Mouse (Mus musculus): ENCODE results near the gene Slc35a5.

DNA sequence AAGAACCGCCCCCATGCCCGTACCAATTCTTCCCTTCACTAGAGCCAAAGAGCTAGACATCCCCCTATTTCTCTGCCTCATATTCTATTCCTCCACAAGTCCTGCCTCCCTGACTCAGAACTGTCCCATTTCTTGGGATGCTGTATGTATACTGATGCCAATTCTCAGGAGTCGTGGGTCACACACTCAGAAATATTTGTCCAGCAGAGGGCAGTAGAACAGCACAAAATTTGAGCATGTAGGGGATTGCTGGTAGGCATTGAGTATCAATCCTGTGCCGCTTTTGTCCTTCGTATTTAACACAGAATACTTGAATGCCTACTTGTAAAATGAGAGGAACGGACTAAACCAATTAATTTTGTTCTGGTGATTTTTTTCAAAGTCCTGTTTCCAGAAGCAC lies 38.3 kb upstream of the Slc35a5 start:
- TF ChIP-seq CTCF (IDR thresholded peaks at IDR 0.05; ENCODE audit: borderline replicate concordance, insufficient read depth, low read length) (no peak), POLR2A (IDR thresholded peaks at IDR 0.05; ENCODE audit: low read depth, low read length) (no peak)

Data from embryonic fibroblast, embryonic 13.5 days (primary cell).